Mouse (Mus musculus) layer of hippocampus, postnatal 10 days (tissue): ENCODE results near the gene Entpd1. TPM values are rescaled to one million over a fixed set of nuclear protein-coding genes. Genes with fewer than 3 reads are reported as not detected.
A peak's percentile ranks its signal among the peaks of the same experiment; 100 is the strongest.
"Not testable (repeated sequence)": the region's sequence is repeated elsewhere in the genome, so short reads cannot be mapped to it uniquely, and the experiment has no call there.

Experiments
- DNase-seq, 2 experiments: peaks; one replicate each; pipeline ENCODE4 v3.0.0; 2021; ENCODE audit warnings: low spot score in 2 of 2
- long read RNA-seq: library from polyadenylated mRNA; stranded (forward); transcript quantifications from one replicate; pipeline ENCODE4 v2.0.0, GENCODE M21; 2023
- total RNA-seq, 2 experiments: library from RNA; stranded (reverse); gene quantifications; 2 replicates each; pipeline ENCODE4 v1.2.3; 2021

Entpd1 gene
- 10 to 100 TPM; 17.1 to 17.8 TPM for total RNA-seq
- long read RNA-seq, full-length matches to known transcripts = 7 of 9 reads
- long read RNA-seq, partial matches to known transcripts = 0 of 9 reads
- long read RNA-seq, other reads (novel, unspliced or antisense) = 2 of 9 reads

DNA sequence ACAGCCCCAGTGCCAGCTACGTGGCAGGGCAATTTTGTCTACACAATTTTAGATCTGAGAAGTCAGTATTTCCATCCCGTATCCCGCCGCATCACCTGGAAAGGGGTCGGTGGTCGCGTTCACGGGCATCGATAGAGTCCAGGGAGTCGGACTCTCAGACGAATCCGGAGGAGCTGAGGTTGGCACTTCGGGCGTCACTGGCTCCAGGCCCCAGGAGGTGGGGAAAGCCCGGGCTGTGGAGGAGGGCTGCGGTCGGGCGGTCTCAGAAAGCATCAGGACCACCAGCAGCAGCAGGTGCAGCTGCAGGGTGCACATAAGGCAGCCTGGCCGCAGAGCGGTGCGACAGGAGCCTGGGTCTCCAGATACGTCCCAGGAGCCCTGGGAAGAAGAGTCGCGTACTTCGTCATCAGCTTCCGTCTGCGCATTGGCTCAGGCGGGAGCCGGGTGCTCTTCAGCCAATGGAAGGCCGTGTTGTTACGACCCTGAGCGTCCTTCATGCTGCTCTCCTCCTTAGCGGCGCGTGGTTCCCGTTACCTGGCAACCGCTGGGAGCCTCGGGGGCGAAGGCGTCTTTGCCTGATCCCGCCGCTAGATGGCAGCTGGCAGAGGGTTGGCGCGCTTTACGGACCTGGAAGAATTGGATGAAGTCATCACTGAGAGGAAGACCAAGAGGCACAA, at the start of gene Entpd1, which contains the start of gene Tctn3:
Gene Entpd1, plus strand, starts transcription at position 537 of the 677 bp plus-strand sequence.
Gene Tctn3, minus strand, starts transcription at position 404 of the 677 bp plus-strand sequence.
- peak; percentile 98 for DNase-seq

GRCm38 (mm10) chr19:40563880-40564645, 48.1 kb upstream of the Entpd1 start:
- no peak for DNase-seq

DNA sequence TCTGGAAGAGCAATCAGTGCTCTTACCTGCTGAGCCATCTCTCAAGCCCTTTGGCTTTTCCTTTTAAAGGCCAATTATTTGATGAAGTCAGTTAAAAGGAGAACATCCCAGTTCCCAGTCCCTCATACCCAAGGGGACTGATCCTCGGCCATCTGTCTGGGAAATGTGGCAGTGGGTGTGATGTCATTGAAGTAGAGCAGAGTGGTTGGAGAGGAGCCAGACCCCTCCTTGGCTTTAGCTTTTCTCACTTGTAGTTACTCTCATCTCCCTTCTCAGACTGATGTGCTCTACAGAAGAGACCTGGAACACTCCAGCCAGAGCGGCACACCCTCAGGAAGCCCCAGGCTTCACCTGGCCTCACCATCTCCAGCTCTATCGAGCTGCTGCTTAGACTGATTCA, 44.5 kb upstream of the Entpd1 start:
- no peak for DNase-seq

- no peak for DNase-seq
Measured at GRCm38 (mm10) chr19:40570726-40571125, 41.4 kb upstream of the Entpd1 start.

- DNase-seq = no peak
Measured at GRCm38 (mm10) chr19:40575438-40575837, 36.7 kb upstream of the Entpd1 start.

- DNase-seq = no peak
Measured at GRCm38 (mm10) chr19:40580902-40581301, 31.3 kb upstream of the Entpd1 start.

DNA sequence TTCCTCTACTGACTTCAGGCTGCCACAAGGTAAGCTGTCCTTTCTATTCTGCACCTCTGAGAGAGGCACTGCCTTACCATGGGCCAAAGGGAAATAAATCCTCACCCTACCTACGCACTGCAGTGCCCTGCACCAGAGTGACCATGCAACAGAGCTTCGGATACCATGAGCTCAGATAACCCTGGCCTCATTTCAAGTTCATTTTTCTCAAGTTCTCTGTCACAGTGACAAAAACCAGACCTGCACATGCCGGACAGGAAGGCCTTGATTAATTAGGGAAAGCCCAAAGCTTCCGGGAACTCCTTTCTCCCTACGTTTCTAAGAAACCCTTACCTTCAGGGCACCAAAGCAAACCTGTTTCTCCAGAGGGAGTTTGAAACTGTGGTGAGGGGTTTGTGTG, 30.5 kb upstream of the Entpd1 start:
- no peak for DNase-seq

GRCm38 (mm10) chr19:40586908-40587307, 25.3 kb upstream of the Entpd1 start:
- DNase-seq = no peak

DNA sequence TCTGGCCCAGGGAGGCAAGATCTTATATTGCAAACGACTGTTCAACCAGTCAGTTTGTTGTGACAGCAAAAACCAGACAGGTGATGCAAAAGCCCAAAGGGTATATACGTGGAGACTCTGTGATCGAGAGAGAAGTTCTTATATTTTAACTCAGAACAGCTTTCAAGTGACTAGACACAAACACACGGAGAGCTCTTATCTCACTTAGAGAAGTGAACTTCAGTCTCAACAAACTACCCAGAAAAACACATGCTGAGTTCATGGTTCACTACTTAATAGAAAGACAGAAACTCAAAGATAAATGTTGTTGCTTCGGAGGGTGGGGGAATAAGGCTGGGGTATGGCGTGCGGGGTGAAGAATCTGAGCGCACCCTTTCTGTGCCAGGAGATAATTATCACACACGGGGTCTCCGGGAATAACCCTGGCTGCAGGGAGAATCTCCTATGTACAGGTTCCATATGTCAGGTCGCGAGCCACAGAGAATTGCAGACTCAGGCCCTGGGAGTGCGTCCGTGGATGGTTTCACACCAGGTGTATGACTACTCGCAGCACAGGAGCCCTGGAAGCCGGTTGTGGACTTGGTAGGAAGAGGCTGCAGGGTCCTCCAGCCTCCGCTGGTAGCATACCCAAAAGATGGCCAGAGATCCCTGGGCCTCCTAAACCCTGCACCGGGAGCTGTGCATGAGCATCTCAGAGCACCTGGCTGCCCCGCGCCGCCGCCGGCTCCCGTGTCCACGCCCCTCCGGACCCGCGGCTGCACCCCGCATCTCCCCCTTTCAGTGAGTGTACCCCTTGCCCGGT, 24.5 kb upstream of the Entpd1 start:
- no peak for DNase-seq

GRCm38 (mm10) chr19:40588293-40588654, 23.9 kb upstream of the Entpd1 start, which contains the start of gene Aldh18a1:
TSS of gene Aldh18a1 (minus strand) at chr19:40588463.
- peak; percentile 97 to 98 for DNase-seq

GRCm38 (mm10) chr19:40588847-40589529, 23.2 kb upstream of the Entpd1 start:
- DNase-seq = peak; percentile 89 to 91

DNA sequence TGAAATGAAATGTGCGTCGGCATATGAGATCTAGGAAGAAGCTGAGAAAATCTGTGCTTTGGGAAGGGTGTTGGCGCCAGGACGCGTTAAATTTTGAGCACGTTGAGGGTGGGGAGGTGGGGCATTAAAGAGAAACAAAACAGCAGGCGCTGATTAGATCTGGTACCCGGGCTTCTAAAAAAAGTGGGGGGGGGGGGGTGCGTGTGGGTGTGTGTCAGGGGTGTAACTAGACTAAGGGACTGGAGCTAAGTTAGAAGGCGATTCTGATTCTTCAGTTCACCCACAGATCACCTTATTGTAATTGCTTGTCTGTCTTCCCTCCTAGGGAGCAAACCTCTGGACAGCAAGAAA, 22.7 kb upstream of the Entpd1 start:
- no peak for DNase-seq

GRCm38 (mm10) chr19:40595231-40595630, 16.9 kb upstream of the Entpd1 start:
- DNase-seq = no peak

- no peak for DNase-seq
Measured at GRCm38 (mm10) chr19:40595831-40596230, 16.3 kb upstream of the Entpd1 start.

DNA sequence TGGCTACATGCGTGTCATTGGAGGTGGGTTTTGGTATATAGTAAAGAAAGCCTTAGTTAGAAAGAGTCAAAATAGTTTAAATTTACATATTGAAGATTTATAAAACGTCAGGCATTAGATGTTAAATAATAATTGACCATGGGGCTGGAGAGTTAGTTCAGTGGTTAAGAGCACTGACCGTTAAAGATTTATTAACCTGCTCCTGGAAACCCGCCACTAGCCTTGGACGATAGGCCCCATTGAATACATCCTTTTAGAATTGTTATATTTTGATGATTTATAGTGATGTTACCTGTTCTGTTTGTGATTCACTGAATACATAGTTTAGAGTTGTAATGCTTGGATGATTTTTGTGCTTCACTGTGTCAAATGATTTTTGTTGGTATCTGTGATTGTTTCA, 11.3 kb upstream of the Entpd1 start:
- DNase-seq = not testable (repeated sequence)

DNA sequence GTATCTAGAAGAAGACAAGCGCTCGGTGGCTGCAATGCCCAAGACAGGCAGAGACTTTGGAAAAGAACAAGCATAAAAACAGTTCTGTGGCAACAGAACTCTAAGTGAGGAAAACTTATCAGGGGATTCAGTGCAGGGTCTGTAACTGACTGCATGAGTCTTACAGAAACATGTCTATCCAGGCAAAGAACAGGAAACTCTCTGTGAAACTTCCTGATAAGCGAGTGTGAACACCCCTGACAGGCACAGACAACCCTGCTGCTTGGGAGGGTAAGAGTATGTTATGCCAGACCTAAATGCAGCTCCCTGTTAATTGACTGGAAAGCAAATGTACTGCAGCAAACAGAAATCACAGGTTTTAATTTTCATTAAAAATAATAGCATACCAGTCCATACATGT, 10.3 kb upstream of the Entpd1 start:
- no peak for DNase-seq

DNA sequence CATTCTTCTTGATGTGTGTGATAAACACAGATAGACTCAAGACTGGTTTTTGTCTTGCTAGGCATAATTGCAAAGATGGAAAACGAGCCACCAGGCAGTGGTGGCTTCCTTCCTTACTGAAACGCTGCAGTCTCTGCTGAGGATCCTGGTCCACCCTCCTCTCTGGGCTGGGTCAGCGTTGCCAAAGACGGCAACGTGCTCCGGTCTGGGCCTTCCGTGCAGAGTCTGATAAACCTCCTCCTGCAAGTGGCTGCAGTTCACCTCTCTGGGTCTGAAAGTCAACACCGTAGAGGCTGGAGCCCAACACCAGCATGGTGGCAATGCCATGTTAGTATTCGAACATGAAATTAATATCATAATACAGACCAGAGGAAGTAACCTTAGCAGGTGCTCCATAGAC, 7.0 kb upstream of the Entpd1 start:
- DNase-seq = no peak

GRCm38 (mm10) chr19:40607676-40608075, 4.5 kb upstream of the Entpd1 start:
- DNase-seq = no peak

- DNase-seq = no peak
Measured at GRCm38 (mm10) chr19:40614811-40615210, 2.6 kb downstream of the Entpd1 start.

- DNase-seq = no peak
Measured at GRCm38 (mm10) chr19:40616021-40616420, 3.9 kb downstream of the Entpd1 start.

GRCm38 (mm10) chr19:40621616-40622015, 9.4 kb downstream of the Entpd1 start:
- not testable (repeated sequence) for DNase-seq
